Mouse (Mus musculus): ENCODE data around the gene Obsl1. TPM values are rescaled to one million over a fixed set of nuclear protein-coding genes. Genes with fewer than 3 reads are reported as not detected.

Gene Obsl1
- total RNA-seq, 2 experiments from 2014 or later = 30.7 to 38.2 TPM

DNA sequence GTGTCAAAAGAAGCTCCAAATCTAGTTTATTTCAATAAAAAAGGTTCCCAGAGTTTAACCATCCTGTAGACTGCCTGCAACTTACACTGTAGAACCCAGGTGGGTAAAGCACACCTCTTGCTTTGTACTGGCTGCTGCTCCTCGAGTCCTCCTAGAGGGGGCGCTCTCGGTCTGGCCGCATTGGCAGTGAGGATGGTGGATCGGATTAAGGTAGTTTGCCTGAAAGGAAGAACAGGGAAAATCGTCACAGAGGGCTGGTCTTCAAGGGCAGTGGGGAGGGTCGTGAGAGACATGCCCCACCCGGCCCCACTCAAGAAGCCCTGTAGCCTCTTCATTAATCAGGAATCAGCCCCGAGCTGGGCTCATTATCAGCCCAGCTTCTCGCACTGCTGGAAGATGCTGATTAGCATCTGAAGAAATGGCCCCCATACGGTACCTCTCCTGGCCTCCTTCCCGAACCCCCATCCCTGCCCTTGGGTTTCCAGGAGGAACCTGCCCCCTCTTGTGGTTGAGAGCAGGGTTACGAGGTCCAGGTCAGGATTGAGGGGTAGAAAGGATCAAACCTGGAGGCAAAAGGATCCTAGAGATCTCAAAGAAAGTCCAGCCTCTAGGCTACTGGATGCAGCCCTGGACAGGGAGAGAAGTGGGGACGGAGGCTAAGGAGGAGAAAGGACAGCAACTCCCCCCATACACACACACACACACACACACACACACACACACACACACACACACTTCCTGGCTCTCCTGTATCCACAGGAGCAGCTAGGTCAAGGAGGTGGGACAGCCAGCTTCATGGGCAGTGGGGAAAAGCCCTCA lies 49.3 kb downstream of the Obsl1 start:
- DNase-seq (ENCODE audit: low spot score in 2 of 2) = no peak

DNA sequence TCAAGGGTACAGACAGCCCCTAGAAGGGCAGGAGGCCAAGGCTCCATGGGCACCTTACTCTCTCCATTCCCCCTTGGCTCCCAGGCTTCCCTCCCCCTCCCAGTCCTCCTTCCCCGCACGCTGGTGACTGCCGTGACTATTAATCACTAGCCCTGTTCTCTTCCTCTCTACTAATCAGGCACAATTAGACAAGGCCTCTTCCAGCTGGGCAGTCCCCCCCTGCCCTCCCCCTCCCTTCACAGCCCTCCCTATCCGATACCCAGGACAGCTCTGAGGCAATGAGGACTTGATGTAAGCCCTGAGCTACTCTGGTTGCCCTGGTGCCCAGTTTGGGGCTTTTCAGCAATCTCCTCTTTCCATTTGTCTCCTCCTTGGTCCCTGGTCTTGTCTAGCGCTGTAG lies 50.3 kb downstream of the Obsl1 start:
- DNase-seq (ENCODE audit: low spot score in 2 of 2) = no peak

DNA sequence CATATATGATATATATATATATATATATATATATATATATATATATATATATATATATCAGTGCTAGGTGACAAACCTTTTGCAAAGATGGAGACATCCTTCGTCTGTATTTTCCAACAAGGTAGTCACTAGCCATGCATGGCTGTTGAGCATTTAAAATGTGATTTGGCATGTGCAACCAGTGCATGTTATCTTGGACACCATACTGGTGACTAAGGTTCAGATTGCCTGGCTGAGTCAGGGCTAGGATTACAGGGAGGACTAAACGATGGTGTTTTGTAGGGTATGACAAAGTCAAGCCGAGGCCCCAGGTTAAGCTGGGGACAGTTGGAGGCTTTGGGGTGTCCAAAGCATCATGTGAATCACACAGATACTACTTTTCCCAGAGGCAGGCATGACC lies 50.8 kb downstream of the Obsl1 start:
- DNase-seq (ENCODE audit: low spot score in 2 of 2) = no peak

DNA sequence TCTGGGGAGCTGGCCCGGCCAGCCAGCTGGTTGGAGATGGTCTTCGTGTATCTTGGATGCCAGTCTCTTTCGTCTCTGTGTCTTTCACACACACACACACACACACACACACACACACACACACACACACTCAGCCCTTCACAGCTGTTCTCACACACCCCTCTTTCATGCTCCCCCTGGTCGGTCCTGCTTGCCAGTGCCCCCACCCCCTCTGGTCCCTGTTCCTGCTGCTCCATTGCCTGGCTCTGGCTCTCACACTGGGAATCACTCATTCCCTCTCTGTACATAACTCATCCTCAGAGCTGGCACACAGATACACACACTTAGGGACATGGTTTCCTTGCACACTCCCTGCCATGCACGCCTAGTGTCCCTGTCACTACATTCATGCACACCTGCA lies 54.4 kb downstream of the Obsl1 start:
- DNase-seq (ENCODE audit: low spot score in 2 of 2) = no peak

DNA sequence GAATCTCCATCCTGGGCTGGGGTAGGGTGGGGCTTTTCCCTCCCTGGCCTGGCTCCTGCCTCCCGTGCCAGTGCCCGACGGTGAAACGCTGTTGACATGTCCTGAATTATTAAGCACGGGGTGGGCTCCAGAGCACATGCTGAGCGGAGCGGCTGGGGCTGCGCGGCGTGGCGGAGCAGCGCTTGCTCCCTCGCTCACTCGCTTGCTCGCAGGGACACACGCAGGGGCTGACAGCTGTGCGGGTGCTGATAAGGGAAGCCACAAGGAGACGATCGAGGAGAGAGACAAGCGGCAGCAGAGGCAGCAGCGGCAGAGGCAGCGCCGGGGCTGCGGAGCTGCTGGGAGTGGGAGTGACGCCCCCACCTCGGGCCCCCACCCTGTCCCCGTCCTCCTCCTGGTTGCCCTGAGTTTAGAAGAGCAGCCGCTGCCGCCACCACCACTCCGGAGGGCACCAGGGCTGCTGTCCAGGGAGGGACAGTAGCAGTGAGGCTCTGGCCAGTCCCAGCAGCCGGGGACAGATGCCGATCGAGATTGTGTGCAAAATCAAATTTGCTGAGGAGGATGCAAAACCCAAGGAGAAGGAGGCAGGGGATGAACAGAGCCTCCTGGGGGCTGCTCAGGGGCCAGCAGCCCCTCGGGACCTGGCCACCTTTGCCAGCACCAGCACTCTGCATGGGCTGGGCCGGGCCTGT lies 55.8 kb downstream of the Obsl1 start, which contains the start of gene Asic4:
TSS of gene Asic4 (plus strand) at position 123 of the 692 bp plus-strand sequence.
- DNase-seq (ENCODE audit: low spot score in 2 of 2) = no peak

DNA sequence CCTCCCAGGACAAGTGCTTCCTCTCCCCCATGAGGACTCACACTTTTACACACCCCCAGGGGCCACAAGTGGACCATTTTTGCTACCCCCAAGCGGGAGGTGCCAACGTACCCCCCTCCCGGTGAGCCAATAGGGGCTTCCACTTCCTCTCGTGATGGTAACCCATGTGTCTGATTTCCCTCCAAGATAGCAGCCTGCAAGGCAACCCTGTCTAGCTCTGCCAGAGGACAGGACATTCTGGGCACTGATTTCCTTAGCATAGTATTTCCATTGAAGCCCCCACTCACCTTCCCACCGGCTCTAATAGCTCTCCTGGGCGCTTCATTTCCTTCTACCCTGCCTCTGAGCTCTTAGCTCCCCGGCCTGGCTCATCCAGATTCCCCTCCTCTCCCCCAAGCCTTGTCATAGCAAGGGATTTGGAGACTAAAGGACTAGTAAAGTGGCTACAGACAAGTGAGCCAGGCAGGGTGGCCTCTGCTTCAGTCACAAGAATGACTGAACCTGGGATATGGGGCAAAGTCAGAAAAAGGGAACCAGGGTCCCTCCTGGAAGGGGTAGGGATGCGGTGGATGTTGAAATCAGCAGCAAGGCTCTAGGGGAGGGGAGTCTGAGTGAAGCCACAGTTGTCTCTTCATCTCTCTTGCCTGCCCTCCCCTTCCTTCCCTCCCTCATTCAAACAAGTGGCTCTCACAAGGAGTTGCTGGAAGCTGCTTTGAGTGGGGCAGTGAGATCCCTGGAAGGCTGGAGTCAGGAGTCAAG lies 56.7 kb downstream of the Obsl1 start:
- no peak for DNase-seq (ENCODE audit: low spot score in 2 of 2)

DNA sequence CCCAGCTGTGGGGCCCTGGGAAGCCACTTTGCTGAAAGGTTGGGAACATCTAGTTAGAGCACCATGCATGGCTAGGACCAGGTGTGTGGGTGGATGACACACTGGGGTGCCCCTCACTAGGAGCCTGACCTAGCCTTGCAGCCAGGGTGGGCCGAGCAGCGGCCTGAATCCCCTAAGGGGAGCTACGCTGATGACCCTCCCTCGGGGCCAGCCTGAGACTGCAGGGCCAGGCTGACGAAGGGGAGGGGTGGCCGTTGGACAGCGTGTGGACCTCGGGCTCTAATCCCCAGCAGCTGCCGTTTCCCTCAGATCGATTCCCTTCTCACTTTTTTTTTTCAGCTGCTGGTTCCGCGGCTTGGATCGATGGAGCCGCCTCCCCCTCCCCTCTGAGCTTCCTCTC lies 57.3 kb downstream of the Obsl1 start:
- DNase-seq (ENCODE audit: low spot score in 2 of 2) = no peak

DNA sequence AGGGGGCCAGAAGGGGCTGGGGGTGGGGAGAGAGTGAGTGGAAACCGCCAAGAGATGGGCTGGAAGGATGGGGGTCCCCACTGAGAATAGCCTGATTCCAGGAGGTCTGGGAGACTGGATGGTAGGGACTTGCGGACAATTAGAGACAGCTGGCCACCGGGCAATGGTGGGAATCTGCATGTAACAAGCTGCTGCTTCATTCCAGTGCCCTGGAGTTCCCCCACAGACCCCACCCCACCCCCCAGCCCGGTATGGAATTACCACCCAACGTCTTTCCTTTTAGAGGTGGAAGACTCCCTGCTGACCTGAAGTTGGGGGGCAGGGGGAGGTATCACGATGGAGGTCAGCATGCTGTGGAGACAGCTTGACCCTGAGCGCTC lies 58.2 kb downstream of the Obsl1 start:
- no peak for DNase-seq (ENCODE audit: low spot score in 2 of 2)

DNA sequence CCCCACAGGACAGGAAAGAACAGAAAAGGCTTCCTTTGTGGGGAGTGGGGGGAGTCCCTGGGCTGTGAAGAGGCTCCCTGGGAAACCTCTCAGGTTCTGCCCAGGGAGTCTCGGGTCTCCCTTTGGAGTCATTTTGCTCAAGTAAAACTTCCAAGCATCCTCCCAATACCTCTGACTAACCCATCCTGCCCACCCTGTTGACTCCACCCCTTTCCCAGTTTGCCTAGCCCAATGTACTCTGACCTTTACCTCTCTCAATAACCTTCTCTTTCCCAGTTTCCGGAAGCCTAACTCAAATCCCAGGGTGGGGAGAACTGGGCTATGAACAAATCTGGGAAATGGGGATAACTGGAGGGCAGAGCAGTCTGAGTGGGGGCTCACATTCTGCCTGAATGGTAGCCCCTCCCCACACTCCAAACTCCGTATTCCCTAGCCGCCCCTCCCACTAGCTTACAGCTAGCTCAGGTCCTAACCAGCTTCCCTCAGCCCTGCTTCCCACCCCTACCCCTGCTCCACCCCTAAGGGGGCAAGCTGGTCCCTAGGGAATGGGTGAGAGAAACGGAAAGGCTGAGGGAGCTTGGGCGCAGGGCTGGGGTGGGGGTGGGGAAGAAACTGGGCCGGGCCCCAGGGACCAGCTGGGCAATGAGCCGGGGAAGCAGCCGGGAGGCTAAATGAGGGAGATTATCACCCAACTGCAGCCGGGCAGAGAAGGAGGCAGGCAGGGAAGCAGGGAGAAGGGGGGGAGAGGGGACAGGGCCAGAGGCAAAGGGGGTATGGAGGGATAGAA lies 58.8 kb downstream of the Obsl1 start:
- DNase-seq (ENCODE audit: low spot score in 2 of 2) = peak in 1 of 2 experiments; percentile 68

DNA sequence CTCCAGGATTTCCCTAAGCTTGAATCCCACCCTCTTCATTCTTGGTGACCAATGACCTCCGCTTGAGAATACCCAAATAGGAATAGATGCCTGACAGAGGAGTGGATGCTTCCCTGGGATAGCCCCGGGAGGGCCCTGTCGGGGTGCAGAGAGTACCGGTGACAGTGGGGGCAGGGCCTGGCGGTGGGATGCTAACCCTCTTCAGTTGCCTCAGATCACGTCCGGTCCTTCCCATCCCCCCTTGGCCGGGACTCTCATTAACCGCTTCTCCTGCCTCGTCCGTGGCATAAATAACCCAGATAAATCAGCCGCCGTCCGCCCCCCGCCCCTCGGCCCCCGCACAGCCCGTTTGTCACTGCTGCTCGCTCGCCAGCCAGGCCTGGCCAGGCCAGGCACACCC lies 59.6 kb downstream of the Obsl1 start:
- no peak for DNase-seq (ENCODE audit: low spot score in 2 of 2)

DNA sequence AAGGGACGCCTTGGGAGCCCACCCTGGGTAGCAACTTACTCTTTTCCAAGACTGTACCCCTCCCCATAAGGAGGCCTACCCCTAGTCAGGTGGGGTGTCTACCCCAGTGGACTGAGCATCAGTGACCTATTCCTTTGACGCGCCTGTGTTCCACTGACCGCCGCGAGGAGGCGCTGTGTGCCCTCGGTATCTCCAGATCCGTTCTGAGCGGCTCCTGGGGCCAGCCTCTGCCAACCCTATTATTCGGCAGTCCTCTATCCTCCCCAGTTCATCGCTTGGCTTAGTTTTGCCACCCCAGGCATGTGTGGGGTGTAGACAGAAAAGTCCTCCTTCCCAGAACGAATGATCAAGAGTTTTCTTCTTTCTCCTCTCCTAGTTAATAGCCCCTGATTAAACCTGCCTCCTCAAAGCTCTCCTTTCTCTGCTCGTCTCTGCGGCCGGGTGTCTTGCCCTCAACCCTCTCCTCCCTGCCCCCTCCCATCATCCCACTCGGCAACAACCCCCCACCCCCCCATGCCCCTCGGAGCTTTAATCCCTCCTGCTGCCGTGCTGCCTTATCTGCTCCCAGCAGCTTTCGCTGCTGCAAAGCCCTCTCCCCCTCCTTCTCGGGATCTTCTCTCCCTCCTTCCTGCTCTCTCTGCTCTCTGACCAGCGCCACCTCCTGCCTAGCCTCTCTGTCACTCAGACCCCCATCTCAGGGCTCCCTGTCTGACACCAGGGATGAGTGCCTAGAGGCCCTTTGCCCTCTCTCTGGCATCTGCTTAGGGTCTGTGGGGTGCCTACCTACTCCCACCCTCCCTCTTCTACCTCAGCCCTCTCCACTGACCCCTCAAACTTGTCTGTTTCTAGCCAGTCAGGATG lies 60.3 kb downstream of the Obsl1 start:
- DNase-seq (ENCODE audit: low spot score in 2 of 2) = peak; percentile 85 to 87

DNA sequence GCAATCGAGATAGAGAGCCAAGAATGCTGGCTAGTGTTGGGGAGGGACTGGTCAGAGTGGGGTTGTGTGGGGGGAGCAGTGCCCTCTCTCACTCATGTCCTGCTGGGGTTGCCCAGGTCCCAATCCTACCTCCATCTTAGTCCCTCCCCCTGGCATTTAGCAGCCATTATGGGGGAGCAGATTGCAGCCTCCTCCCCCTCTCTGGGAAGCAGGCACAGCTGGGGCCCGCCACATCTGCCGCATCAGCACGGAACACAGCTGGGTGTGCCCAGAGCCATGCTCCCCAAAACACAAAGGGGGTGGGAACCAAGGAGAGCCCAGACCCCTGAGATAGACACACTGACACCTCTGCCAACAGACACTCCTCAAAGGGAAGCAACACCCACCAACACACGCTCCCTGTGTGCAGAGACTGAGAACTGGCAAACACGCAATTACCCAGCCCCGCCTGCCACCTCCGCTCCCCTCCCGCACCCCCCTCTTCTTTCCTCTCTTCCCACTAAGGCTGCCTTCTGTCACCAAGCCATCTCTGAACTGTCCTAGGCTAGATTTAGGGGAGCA lies 61.0 kb downstream of the Obsl1 start:
- DNase-seq (ENCODE audit: low spot score in 2 of 2) = no peak

DNA sequence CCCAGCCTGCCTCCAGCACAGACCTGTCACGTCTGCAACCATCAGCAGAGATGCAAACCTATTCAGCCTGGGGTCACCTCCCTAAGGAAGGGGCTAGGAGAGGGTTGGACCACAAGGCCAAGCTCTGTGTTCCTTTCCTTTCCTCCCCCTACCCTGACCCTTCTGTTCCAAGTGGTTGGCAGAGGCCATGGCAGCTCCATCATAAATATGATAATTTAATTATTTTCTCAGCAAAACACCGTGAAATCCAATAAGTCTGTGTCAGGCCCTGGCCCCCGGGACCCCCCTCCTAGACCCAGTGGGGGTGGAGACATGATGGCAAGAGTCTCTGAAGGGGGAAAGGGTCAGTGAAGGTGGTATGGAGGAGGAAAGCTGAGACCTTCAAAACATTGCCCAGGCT lies 62.0 kb downstream of the Obsl1 start:
- DNase-seq (ENCODE audit: low spot score in 2 of 2) = no peak

DNA sequence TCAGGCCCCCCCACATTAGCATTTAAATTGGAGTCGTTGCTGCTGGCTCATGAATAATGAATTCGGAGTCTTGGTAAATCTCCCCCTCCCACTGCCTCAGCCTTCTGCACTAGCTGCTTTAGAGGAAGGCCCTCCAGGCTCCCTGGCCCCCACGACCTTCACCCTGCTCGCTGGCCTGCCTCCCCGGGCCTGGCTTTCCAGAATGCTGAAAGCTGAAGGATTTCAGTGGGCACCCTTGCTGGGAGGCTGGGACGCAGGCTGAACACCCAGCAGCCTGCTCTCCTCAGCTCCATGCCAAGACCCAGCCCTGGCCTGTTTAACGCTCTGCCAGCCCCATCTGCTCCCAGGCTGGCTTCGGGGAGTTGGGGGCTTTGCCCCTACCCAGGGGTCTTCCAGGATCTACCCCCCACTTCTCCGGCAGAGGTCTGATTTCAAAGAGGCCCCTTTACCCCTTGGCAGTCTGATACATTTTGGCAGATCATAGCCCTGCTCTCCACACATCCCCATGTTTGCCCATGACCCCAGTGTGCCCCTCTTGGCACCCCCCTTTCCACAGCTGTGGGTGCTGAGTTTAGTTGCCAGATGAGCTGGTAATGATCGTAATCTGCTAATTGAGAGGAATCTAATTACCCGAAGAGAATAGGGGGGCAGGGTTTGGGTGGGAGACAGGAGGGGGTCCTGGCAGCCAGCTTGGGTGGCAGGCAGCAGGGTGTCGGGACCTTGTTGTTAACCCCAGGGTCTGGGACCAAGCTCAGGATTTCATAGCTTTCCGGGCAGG lies 62.8 kb downstream of the Obsl1 start:
- DNase-seq (ENCODE audit: low spot score in 2 of 2) = no peak

DNA sequence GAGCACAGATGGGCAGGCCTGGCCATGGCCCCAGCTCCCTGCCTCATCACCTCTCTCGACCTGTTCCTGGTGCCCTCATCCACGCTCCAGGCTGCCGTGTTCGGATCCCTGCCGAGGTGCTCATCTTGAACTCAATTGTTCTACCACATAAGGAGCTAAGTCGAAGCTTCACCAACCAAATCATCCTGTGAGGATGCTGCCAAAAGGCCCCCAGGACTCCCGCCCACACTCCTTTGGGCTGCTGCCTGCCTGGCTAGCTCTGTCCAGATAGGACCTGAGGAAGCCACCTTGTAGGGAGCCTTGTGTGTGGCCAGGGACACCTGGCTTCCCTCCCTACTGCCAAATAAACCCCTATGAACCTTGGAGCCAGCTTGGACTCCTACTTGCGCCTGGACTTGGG lies 63.4 kb downstream of the Obsl1 start:
- no peak for DNase-seq (ENCODE audit: low spot score in 2 of 2)

DNA sequence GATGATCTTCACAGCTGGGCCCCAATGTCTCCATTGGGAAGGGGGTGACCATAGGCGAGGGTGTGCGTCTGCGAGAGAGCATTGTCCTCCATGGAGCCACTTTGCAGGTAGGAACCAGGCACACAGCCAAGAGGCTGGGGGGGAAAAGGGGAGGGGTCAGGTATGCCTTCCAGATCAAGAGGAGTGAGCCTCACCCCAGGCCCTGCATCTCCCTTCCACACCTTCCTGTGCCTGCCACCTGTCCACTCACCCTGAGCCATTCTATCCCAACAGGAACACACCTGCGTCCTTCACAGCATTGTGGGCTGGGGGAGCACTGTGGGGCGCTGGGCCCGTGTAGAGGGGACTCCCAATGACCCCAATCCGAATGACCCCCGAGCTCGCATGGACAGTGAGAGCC lies 64.1 kb downstream of the Obsl1 start:
- no peak for DNase-seq (ENCODE audit: low spot score in 2 of 2)

DNA sequence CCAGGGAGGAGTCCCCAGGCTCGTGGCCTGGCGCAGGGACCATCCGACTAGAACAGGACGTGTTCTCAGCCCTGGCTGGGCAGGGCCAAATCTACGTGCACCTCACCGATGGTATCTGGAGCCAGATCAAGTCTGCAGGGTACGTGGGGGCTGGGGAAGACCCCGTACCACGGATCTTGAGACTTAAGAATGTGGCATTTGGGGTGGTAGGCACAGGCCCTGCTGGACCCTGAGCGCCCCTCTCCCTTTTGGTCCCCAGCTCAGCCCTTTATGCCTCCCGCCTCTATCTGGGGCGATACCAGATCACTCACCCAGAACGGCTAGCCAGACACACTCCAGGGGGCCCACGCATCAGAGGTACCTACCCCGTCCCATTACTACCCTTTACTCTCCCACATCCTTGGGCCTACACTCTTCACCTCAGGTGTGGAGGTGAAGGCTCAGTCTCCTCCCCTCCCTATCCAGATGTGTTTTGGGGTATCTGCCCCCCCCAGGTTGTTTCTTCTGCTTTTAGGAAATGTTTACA lies 64.7 kb downstream of the Obsl1 start:
- no peak for DNase-seq (ENCODE audit: low spot score in 2 of 2)

DNA sequence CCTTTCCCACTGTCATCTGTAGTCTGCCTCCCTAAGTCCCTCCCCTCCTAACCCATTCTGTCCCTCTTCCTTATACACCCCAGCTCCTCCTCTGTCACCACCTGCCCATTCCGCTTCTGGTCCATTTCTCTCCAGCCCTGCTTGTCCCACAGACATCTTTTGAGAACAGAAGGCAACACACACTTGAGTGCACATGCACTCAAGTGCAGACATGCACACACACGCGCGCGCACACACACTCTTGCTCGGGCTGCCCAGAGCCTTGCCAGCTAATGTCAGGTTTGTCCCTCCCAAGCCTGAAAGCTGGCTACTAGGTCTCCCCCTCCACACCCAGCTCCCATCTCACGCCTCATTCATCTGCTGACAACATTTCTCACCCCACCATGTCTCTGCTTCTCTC lies 65.6 kb downstream of the Obsl1 start:
- DNase-seq (ENCODE audit: low spot score in 2 of 2) = no peak

DNA sequence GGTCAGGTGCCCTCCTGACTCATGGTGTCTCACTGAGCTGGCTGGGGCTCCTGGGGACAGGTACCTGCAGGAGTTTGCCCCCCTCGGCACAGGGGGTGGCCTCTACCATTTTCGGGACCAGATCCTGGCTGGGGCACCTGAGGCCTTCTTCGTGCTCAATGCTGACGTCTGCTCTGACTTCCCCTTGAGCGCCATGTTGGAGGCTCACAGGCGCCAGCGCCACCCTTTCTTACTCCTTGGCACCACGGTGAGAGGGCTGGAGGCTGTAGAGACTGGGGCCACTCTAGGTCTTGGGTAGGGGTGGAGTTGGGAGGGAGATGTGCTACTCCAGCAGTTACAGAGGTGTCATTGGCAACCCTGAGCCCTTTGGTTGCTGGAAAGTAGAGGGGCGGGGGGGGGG lies 67.5 kb downstream of the Obsl1 start:
- DNase-seq (ENCODE audit: low spot score in 2 of 2) = no peak
